Mouse (Mus musculus) frontal cortex, adult (tissue): ENCODE data around the gene Ildr2.

Source experiments
- ATAC-seq: cut with Nextera tagmentation; 2 replicates; pipeline ENCODE4 v1.9.2; 2017; ENCODE audit warnings: mild to moderate bottlenecking, moderate library complexity, mixed read lengths; ENCODE audit not compliant: low TSS enrichment

Gene Ildr2

GRCm38 (mm10) chr1:166284390-166284789, 30.5 kb downstream of the Ildr2 start:
- peak; percentile 35 for ATAC-seq

- no peak for ATAC-seq
Measured at GRCm38 (mm10) chr1:166286231-166286630, 32.3 kb downstream of the Ildr2 start.

DNA sequence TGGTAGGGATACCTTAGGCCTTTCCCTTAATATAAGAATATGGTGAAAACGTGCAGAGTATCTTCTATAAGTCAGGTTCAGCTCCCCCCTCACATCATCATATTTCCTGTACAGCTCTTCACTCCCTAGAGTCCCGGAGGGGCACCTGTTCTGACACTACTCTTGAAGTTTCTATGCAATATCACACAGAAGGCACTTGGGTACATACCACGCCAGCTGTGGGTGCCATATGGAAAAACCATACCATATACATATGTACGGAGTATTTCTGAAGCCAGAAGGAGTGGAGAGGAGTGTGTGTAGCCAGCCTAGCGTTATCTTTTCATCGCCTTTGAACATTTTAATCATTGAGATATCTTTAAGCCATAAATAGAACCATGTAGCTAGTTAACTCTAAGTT, 36.6 kb downstream of the Ildr2 start:
- ATAC-seq: peak; percentile 46

DNA sequence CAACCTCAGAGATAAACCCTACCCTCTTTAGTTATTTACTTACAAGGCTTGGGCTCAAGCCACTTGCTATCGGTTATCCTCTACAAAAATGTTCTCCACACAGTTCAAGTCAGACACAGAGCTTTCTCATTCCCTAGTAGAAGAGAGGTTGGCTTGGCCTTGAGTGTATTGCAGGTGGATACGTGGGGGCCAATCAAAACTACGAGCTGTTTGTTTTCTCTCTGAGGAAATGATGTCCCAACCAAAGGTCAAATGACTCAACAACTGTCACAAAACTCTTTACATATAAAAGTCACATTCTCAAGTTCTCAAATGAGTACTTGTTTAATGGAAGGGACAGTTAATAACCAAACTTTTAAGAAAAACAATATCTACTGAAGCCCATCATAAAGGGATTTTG, 39.1 kb downstream of the Ildr2 start:
- no peak for ATAC-seq

DNA sequence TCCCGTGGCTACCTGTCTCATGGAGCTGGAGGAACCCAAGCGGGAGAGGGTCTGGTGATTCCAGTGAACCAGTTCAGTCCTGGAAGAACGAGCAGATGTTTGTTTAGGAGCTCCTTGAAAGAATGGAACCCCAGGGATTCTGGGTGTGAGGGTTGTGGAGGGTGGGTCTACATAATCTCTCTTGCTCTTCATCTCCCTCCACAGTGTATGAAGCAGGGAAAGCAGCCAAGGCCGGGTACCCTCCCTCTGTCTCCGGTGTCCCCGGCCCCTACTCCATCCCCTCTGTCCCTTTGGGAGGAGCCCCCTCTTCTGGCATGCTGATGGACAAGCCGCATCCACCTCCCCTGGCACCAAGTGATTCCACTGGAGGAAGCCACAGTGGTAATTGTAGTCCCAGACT, 41.6 kb downstream of the Ildr2 start:
- ATAC-seq: no peak

DNA sequence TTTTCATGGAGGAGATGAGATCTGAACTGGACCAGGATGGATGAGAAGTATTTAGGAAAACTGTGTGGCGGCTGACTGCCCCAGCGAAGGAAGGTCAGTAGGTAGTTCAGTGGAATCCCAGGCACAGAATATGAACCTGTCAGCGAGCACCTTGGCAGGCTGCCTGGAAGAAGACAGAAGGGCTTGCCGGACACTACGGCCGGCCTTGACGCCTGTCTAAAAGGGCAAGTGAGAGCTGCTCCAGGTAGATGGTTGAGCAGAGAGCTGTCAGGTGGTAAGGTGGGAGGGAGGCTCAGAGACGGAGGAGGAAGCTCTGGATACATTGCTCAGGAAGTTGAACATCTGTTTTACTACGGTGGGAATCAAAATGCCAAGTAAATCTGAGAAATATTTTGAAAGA, 42.4 kb downstream of the Ildr2 start:
- ATAC-seq: no peak

- ATAC-seq: no peak
Measured at GRCm38 (mm10) chr1:166296971-166297370, 43.0 kb downstream of the Ildr2 start.

DNA sequence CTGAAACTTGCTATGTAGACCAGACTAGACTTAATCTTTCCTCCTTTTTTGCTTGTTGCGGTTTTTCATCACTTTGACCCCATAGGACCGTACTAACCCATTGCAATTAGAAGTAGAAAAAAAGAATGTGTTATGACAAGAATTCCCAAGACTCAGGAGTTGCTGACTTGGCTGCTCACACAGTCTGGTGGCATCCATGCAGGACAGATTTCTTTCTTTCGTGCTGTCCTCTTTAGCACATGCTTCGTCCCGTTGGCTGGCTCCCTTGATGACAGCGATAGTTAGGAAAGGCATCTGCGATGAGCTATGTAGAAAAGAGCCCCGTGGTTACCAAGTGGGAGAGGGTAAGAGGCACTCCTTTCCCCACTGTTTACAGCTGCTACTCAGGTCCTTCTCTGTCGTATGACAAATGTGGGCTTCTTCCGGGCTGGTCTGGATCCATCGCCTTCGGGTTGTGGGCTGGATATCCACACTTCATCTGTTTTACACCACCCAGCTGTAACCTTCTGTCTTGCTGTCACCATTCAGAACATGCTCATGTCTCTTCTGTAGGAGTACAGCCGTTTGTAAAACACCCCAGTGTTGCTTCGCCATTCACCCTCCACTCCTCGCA, 43.7 kb downstream of the Ildr2 start:
- ATAC-seq: peak; percentile 28

- ATAC-seq: peak; percentile 28
Measured at GRCm38 (mm10) chr1:166298884-166299283, 44.9 kb downstream of the Ildr2 start.

DNA sequence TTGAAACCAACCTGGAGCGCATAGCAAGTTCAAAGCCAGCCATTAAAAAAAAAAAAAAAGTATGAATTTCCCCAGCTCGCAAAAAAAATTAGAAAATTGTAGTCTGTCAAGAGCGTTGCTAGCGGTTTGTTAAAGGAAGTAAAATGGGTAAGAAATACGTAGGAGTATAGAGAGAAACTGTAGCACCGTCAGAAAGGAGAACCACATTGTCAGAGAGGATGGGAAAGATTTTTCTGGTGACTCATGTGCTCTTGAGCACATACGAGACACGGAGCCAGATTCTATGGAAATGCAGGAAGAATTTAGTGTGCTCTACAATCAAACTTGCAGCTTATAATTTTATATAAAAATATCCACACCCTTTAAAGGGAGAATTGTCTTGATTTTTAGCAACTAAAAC, 45.9 kb downstream of the Ildr2 start:
- ATAC-seq: peak; percentile 40

- no peak for ATAC-seq
Measured at GRCm38 (mm10) chr1:166300526-166300925, 46.6 kb downstream of the Ildr2 start.

GRCm38 (mm10) chr1:166304352-166305240, 50.7 kb downstream of the Ildr2 start:
- peak; percentile 59 for ATAC-seq

DNA sequence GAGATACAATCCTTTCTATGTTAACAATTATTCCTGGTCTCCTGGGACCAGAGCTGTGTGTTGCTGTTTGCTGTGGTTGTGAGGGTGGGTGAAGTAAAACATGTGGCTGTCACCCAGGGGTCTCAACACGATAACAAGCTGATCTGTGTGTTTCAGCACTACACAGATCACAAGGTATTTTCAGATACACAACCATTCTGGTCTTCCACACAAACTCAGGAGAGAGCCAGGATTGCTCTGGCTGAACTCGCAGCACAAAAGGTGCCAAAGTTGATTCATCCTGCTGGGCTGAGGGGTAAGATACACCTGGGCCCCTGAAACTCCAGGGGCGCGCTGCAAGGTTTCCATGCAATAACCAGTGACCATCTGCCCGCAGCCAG, 54.5 kb downstream of the Ildr2 start:
- no peak for ATAC-seq

DNA sequence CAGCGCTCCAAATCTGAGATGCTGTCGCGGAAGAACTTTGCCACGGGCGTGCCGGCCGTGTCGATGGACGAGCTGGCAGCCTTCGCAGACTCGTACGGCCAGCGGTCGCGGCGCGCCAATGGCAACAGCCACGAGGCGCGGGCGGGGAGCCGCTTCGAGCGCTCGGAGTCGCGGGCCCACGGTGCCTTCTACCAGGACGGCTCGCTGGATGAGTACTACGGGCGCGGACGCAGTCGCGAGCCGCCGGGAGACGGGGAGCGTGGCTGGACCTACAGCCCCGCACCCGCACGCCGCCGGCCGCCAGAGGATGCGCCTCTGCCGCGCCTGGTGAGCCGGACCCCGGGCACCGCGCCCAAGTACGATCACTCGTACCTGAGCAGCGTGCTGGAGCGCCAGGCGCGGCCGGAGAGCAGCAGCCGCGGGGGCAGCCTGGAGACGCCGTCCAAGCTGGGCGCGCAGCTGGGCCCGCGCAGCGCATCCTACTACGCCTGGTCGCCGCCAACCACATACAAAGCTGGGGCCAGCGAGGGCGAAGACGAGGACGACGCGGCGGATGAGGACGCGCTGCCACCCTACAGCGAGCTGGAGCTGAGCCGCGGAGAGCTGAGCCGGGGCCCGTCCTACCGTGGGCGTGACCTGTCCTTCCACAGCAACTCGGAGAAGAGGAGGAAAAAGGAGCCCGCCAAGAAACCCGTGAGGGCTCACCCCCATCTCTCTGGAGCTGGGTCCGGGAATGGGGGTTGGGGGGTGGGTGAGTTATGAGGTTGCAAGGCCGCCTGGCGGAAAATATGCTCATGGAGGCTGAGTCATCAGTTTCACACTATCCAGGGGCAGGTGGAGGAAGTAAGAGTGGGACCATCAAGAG, 55.1 kb downstream of the Ildr2 start:
- ATAC-seq: peak; percentile 18

- no peak for ATAC-seq
Measured at GRCm38 (mm10) chr1:166311151-166311550, 57.2 kb downstream of the Ildr2 start.

DNA sequence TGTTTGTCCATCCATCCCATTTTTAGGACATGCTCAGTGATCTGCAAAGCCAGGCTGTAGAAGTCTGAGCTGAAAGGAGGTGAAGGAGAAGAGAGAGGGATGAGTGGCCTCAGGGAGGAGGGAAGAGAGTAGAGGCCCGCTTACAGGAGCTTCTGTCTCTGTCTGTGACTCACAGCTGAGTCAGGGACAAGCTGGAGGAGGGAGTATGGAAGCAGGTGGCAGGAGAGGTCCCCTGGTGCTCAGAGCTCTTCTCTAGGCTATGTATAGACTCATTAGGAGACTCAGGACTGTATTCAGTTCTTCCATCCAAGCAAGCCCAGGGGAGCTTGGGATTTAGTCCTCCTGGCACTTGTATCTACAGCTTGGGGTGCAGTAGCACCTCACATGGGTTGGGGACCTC, 59.7 kb downstream of the Ildr2 start:
- ATAC-seq: peak; percentile 84

- ATAC-seq: no peak
Measured at GRCm38 (mm10) chr1:166315706-166316105, 61.8 kb downstream of the Ildr2 start.

GRCm38 (mm10) chr1:166319132-166319698, 65.3 kb downstream of the Ildr2 start:
- peak; percentile 39 for ATAC-seq

GRCm38 (mm10) chr1:166326421-166326820, 72.5 kb downstream of the Ildr2 start:
- peak; percentile 42; the same call in 1 of the 2 replicates for ATAC-seq

DNA sequence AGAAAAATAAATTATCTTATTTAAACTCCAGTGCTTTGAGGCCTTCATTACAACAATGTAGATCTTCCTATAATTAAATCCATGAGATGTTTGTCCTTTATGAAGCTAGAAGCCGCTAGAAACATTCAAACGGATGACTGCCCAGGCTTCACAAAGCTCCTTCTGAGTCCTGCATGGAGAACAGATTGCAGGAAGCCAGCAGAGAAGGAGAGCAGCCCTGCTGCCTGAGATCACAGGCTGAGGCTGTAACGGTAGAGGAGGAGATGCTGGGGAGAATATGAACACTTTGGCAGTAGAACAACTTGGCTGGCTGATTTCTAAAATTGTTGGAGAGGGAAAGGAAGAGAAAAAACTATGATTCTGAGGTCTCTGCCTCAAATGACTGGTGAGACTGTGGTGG, 76.8 kb downstream of the Ildr2 start:
- peak; percentile 97 for ATAC-seq

DNA sequence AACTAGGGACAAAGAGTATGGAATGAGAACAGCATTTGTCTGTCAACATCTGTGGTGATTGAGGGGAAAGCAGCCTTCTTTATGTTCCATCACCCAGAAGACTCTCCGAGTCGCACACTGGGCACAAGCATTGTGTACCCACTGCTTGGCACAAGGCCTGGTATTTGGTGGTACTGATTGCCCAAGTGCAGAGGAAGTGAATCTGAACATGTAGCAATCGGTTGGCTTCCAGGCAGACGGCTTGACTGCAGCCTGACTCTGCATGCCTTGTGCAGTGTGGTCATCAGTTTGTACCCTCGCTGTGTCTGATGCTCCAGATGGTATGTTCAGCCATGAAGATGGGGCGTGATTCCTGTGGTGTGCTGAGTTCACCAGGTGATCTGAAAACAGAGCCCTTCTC, 85.2 kb downstream of the Ildr2 start:
- 0 out of 2 replicates have a peak, but pooled peaks have one; percentile 47 for ATAC-seq

DNA sequence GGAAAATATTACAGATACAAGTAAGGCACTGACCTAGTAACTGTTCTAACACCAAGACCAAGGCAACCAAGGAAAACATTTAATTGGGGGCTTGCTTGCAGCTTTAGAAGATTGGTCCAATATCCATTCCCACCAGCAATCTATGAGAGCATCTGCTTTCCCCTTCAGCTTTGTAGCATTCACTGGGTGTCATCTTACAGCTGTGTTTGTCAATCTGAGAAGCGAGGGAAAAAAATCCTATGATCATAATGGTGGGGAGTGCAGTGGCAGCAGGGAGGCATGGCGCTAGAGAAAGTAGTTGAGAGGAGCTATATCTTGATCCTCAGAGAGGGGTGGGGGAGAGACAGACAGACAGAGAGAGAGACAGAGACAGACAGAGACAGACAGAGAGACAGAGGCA, 88.1 kb downstream of the Ildr2 start:
- no peak for ATAC-seq
